Mouse (Mus musculus): ENCODE results near the gene Oprm1. TPM values are rescaled to one million over a fixed set of nuclear protein-coding genes. Genes with fewer than 3 reads are reported as not detected.
"Not testable (repeated sequence)": the region's sequence is repeated elsewhere in the genome, so short reads cannot be mapped to it uniquely, and the experiment has no call there.

Gene Oprm1
- polyA plus RNA-seq, 1 experiment from 2014 or later, result not detected

GRCm38 (mm10) chr10:6980236-6980635 lies 221.9 kb downstream of the Oprm1 start:
- Histone ChIP-seq H3K36me3 (no peaks in the 10 kb centered on the region), H3K4me3 (replicated peaks) (peak overlapping the region; percentile 21; the same call in 1 of the 2 replicates), H3K4me2 (replicated peaks) (peak overlapping the region; percentile 22), H3K4me1 (no peaks in the 10 kb centered on the region), H3K27ac (replicated peaks) (no peak overlapping the region), H3K27me3 (no peaks in the 10 kb centered on the region), H3K9me3 (replicated peaks) (no peaks in the 10 kb centered on the region), H3K9ac (no peak overlapping the region)
- no peak; the same call in 1 of the 2 replicates for ATAC-seq (ENCODE audit: insufficient number of reproducible peaks, low FRiP score, low TSS enrichment, low read depth)
- WGBS, result 22% methylated on average over 6 of the region's 6 CpGs

- H3K36me3 ChIP-seq, result no peaks in the 10 kb centered on the region
- H3K4me3 ChIP-seq (replicated peaks), result no peak overlapping the region
- no peak overlapping the region for H3K27ac ChIP-seq (replicated peaks)
- H3K4me2 ChIP-seq (replicated peaks), result no peak overlapping the region
- H3K9me3 ChIP-seq (replicated peaks), result no peaks in the 10 kb centered on the region
- H3K9ac ChIP-seq, result no peak overlapping the region
- no peaks in the 10 kb centered on the region for H3K4me1 ChIP-seq
- 63% methylated on average over 2 of the region's 2 CpGs for WGBS
- H3K27me3 ChIP-seq, result no peaks in the 10 kb centered on the region
- ATAC-seq (ENCODE audit: insufficient number of reproducible peaks, low FRiP score, low TSS enrichment, low read depth), result no peak
These were observed 224.4 kb downstream of the Oprm1 start for GRCm38 (mm10) chr10:6982751-6983151.

- Histone ChIP-seq H3K27me3 (no peaks in the 10 kb centered on the region), H3K9ac (no peak overlapping the region), H3K36me3 (no peaks in the 10 kb centered on the region), H3K4me1 (no peaks in the 10 kb centered on the region), H3K4me3 (replicated peaks) (no peak overlapping the region), H3K4me2 (replicated peaks) (no peak overlapping the region), H3K9me3 (replicated peaks) (no peaks in the 10 kb centered on the region), H3K27ac (replicated peaks) (no peak overlapping the region)
- no peak for ATAC-seq (ENCODE audit: insufficient number of reproducible peaks, low FRiP score, low TSS enrichment, low read depth)
- 82% methylated on average over 2 of the region's 2 CpGs for WGBS
These were observed 225.1 kb downstream of the Oprm1 start for GRCm38 (mm10) chr10:6983431-6983830.

DNA sequence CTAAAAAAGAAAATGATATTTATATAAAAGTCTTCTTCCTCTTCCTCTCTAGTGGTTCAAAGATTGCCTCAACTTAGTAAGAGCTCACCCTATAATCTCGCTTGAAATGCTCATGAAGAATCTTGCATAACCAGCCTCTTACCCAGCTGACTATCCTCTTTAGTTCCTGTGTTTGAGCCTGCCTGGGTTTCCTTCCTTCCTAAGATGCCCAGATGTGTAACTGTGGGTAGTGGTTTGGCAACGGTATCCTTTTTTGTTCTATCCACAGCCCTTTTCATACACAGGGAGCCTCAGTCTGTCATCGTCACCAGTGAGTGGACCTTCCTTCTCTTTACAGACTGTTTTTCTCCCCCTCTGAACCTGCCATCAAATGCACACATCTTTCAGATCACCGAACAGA lies 227.9 kb downstream of the Oprm1 start:
- H3K27me3 ChIP-seq, result no peaks in the 10 kb centered on the region
- H3K4me1 ChIP-seq, result no peaks in the 10 kb centered on the region
- H3K9ac ChIP-seq, result no peak overlapping the region
- no peak for ATAC-seq (ENCODE audit: insufficient number of reproducible peaks, low FRiP score, low TSS enrichment, low read depth)
- no peaks in the 10 kb centered on the region for H3K36me3 ChIP-seq
- no peak overlapping the region for H3K4me3 ChIP-seq (replicated peaks)
- no peak overlapping the region for H3K4me2 ChIP-seq (replicated peaks)
- H3K27ac ChIP-seq (replicated peaks), result no peak overlapping the region
- 96% methylated on average over 4 of the region's 4 CpGs for WGBS
- H3K9me3 ChIP-seq (replicated peaks), result no peaks in the 10 kb centered on the region

- H3K27ac ChIP-seq (replicated peaks), result no peak overlapping the region
- H3K4me1 ChIP-seq, result no peaks in the 10 kb centered on the region
- H3K9ac ChIP-seq, result no peak overlapping the region
- H3K9me3 ChIP-seq (replicated peaks), result no peaks in the 10 kb centered on the region
- WGBS, result 61% methylated on average over 4 of the region's 4 CpGs
- no peak overlapping the region for H3K4me2 ChIP-seq (replicated peaks)
- no peaks in the 10 kb centered on the region for H3K36me3 ChIP-seq
- H3K4me3 ChIP-seq (replicated peaks), result no peak overlapping the region
- ATAC-seq (ENCODE audit: insufficient number of reproducible peaks, low FRiP score, low TSS enrichment, low read depth), result no peak
- no peaks in the 10 kb centered on the region for H3K27me3 ChIP-seq
These were observed 229.2 kb downstream of the Oprm1 start for GRCm38 (mm10) chr10:6987399-6988098.

DNA sequence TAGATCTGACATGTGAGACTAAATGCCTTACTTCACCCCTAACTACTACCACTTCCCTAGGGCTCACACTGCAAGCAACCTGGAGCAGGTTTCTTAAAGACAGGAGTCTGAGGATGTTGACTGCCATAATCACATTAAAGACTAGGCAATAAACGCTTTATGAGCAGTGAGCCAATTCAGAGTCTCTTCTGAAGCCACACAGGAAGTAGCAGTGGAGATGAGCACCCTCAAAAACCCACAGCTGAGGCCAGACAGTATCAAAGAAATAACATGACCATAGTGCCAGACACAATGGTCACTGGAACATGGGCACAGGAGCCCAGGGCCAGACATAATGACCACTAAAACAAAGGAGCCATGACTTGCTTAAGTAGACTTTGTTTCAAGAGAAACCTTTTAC lies 230.2 kb downstream of the Oprm1 start:
- H3K4me3 ChIP-seq (replicated peaks), result no peak overlapping the region
- no peak overlapping the region for H3K27ac ChIP-seq (replicated peaks)
- H3K4me1 ChIP-seq, result no peaks in the 10 kb centered on the region
- 69% methylated on average over 1 of the region's 1 CpGs for WGBS
- no peaks in the 10 kb centered on the region for H3K9me3 ChIP-seq (replicated peaks)
- no peak for ATAC-seq (ENCODE audit: insufficient number of reproducible peaks, low FRiP score, low TSS enrichment, low read depth)
- no peaks in the 10 kb centered on the region for H3K36me3 ChIP-seq
- no peak overlapping the region for H3K9ac ChIP-seq
- H3K4me2 ChIP-seq (replicated peaks), result no peak overlapping the region
- H3K27me3 ChIP-seq, result no peaks in the 10 kb centered on the region

DNA sequence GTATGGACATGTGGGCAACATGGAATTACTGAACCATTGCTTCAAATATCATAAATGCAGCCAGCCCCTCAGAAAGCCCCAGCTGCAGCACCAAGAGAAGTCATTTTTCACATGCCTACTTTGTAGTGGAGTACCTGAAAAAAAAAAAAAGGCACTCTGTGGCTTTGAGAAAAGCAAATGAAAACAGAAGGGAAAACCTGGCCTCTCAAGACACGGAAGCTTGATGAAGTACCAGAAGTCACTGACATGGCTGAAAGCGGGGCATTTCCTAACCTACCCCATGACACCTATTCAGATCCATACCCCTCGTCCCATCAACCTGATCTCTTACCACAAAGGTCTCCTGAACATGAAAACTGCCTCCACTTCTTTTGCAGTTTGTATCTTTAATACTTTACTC lies 238.6 kb downstream of the Oprm1 start:
- Histone ChIP-seq H3K36me3 (no peaks in the 10 kb centered on the region), H3K4me1 (no peaks in the 10 kb centered on the region), H3K9ac (no peak overlapping the region), H3K9me3 (replicated peaks) (no peaks in the 10 kb centered on the region), H3K4me2 (replicated peaks) (no peak overlapping the region), H3K27ac (replicated peaks) (no peak overlapping the region), H3K4me3 (replicated peaks) (no peak overlapping the region), H3K27me3 (no peaks in the 10 kb centered on the region)
- no peak for ATAC-seq (ENCODE audit: insufficient number of reproducible peaks, low FRiP score, low TSS enrichment, low read depth)
- 81% methylated on average over 3 of the region's 3 CpGs for WGBS

DNA sequence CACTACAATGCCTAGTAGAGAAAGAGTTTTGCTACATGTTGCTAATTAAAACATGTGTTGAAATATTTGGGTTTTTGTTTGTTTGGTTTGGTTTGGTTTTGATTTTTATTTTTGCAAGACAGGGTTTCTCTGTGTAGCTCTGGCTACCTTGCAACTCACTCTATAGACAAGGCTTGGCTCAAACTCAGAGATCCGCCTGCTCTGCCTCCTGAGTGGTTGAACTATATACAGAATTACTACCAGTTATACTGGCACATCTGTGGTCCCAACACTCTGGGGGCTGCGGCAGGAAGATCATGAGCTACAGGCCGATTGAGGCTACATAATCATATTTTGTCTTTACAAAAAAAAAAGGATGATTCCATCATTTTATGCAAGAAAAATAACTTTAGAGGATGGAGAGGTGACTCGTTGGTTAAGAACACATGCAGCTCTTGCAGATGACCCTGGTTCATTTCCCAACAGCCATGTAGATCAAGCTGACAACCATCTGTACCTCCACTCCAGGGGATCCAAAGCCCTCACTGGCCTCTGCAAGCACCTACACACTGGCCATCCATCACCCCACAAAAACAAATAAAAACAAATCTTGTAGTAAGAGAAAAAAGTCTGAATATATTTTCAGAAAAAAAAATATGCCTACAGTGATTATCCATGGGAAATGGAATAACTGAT lies 240.4 kb downstream of the Oprm1 start:
- ATAC-seq (ENCODE audit: insufficient number of reproducible peaks, low FRiP score, low TSS enrichment, low read depth), result no peak
- no peaks in the 10 kb centered on the region for H3K27me3 ChIP-seq
- no peak overlapping the region for H3K27ac ChIP-seq (replicated peaks)
- H3K36me3 ChIP-seq, result no peaks in the 10 kb centered on the region
- H3K9me3 ChIP-seq (replicated peaks), result no peaks in the 10 kb centered on the region
- H3K4me2 ChIP-seq (replicated peaks), result no peak overlapping the region
- H3K9ac ChIP-seq, result no peak overlapping the region
- H3K4me3 ChIP-seq (replicated peaks), result no peak overlapping the region
- H3K4me1 ChIP-seq, result no peaks in the 10 kb centered on the region
- WGBS, result 78% methylated on average over 4 of the region's 4 CpGs

DNA sequence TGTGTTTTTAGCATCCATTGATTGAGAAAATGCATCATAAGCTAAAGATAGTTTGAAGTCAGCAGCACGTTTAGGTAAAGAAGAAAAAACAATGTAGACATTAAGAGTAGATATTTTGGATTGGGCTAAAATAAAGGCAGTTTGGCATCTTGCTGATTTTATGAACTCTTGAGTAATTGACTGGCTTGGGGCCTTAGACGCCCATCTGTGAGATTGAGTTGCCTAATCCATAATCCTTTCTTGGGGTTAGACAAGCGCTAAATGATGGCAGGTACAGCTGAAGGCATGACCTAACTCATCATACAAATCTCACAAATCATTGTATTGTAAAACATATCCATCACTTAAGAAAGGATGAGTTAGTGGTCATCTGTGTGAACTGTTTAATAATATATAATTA lies 241.0 kb downstream of the Oprm1 start:
- H3K36me3 ChIP-seq, result no peaks in the 10 kb centered on the region
- no peak overlapping the region for H3K27ac ChIP-seq (replicated peaks)
- no peaks in the 10 kb centered on the region for H3K9me3 ChIP-seq (replicated peaks)
- no peak overlapping the region for H3K9ac ChIP-seq
- no peak for ATAC-seq (ENCODE audit: insufficient number of reproducible peaks, low FRiP score, low TSS enrichment, low read depth)
- H3K4me3 ChIP-seq (replicated peaks), result no peak overlapping the region
- H3K4me1 ChIP-seq, result no peaks in the 10 kb centered on the region
- WGBS, result 80% methylated on average over 3 of the region's 3 CpGs
- H3K4me2 ChIP-seq (replicated peaks), result no peak overlapping the region
- no peaks in the 10 kb centered on the region for H3K27me3 ChIP-seq

DNA sequence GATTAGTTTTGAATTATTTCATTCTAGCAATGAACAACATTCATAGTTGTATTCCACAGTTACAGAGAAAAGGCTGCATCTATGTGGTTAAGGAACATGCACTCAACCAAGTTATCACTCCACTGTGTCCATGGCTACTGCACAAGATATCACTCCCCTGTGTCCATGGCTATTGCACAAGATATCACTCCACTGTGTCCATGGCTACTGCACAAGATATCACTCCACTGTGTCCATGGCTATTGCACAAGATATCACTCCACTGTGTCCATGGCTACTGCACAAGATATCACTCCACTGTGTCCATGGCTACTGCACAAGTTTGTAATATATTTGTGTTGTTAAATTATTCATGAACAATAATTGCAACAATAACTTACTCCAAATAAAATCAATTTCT lies 245.6 kb downstream of the Oprm1 start:
- ATAC-seq (ENCODE audit: insufficient number of reproducible peaks, low FRiP score, low TSS enrichment, low read depth); H3K4me2 ChIP-seq (replicated peaks); H3K4me1 ChIP-seq; H3K4me3 ChIP-seq (replicated peaks); H3K9me3 ChIP-seq (replicated peaks); H3K27ac ChIP-seq (replicated peaks); H3K36me3 ChIP-seq; H3K27me3 ChIP-seq; H3K9ac ChIP-seq: not testable (repeated sequence)

DNA sequence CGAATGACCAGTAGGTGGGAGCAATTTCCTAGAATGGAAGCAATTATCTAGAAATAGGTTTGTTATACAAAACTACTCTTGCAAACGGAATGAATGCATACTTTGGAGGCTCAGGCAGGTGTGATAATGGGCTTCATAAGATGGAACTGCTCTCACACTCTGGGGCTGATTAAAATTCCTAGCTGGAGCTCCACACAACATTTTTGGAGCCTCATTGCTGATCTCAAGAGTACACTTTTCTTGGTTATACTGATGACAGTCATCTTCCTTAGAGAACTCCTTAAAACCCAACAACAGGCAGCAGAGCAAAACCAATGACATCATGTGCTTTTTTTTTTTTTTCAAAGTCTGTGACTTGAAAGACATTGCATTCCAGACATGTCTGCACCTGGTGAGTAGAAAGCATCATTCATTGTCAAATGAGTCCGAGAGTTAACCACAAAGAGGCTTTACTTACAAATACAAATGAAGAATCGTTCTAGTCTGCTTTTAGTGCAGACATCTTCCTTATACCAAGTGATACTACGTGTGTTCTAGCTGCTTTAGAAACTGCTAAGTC lies 246.8 kb downstream of the Oprm1 start:
- H3K36me3 ChIP-seq, result no peaks in the 10 kb centered on the region
- no peaks in the 10 kb centered on the region for H3K27me3 ChIP-seq
- no peaks in the 10 kb centered on the region for H3K9me3 ChIP-seq (replicated peaks)
- ATAC-seq (ENCODE audit: insufficient number of reproducible peaks, low FRiP score, low TSS enrichment, low read depth), result no peak
- H3K4me2 ChIP-seq (replicated peaks), result no peak overlapping the region
- no peak overlapping the region for H3K4me3 ChIP-seq (replicated peaks)
- no peak overlapping the region for H3K27ac ChIP-seq (replicated peaks)
- no peak overlapping the region for H3K9ac ChIP-seq
- WGBS, result 36% methylated on average over 5 of the region's 5 CpGs
- H3K4me1 ChIP-seq, result no peaks in the 10 kb centered on the region

GRCm38 (mm10) chr10:7010543-7010942 lies 252.2 kb downstream of the Oprm1 start:
- H3K27me3 ChIP-seq, result no peaks in the 10 kb centered on the region
- H3K27ac ChIP-seq (replicated peaks), result no peak overlapping the region
- no peaks in the 10 kb centered on the region for H3K9me3 ChIP-seq (replicated peaks)
- no peak overlapping the region for H3K4me2 ChIP-seq (replicated peaks)
- H3K4me3 ChIP-seq (replicated peaks), result no peak overlapping the region
- ATAC-seq (ENCODE audit: insufficient number of reproducible peaks, low FRiP score, low TSS enrichment, low read depth), result no peak
- H3K4me1 ChIP-seq, result no peaks in the 10 kb centered on the region
- WGBS, result 74% methylated on average over 8 of the region's 8 CpGs
- no peak overlapping the region for H3K9ac ChIP-seq
- H3K36me3 ChIP-seq, result no peaks in the 10 kb centered on the region
